7 mouse cellular contexts compared by ENCODE assay signal in genomic region chr19:30205159-30205816, GRCm38 (mm10). TPM values are rescaled to one million over a fixed set of nuclear protein-coding genes. Genes with fewer than 3 reads are reported as not detected.
DNase-seq lines count a peak whose midpoint lies in the region; ATAC-seq and TF ChIP-seq lines count a peak whose summit lies in the region.

No protein-coding gene starts in this region.

- no peak overlapping the region for H3K4me3 ChIP-seq in forebrain, embryonic 10.5 days
- no peak overlapping the region for H3K4me3 ChIP-seq in kidney, embryonic 14.5 days (ENCODE audit: low read length)
- H3K4me3 ChIP-seq in lung, adult 2 months (replicated peaks; ENCODE audit: extremely low read depth, low read depth, low read length) = no peak overlapping the region

- H3K27ac ChIP-seq in forebrain, embryonic 10.5 days = no peak overlapping the region
- H3K27ac ChIP-seq in kidney, embryonic 14.5 days (ENCODE audit: low read depth, low read length) = no peak overlapping the region

- no peaks in the 10 kb centered on the region for H3K36me3 ChIP-seq in forebrain, embryonic 10.5 days (replicated peaks)
- H3K36me3 ChIP-seq in kidney, embryonic 14.5 days (ENCODE audit: control insufficient read depth, insufficient read depth, low read length) = no peaks in the 10 kb centered on the region

- WGBS in forebrain, embryonic 10.5 days = 20% methylated on average over 12 of the region's 12 CpGs
- WGBS in kidney, embryonic 14.5 days = 19% methylated on average over 12 of the region's 12 CpGs
- 18% methylated on average over 12 of the region's 12 CpGs for WGBS in lung, adult 2 months

- peak; percentile 55; the same call in 1 of the 2 replicates for ATAC-seq in kidney, embryonic 14.5 days (ENCODE audit: low FRiP score, low TSS enrichment)

- H3K4me1 ChIP-seq in forebrain, embryonic 10.5 days = no peaks in the 10 kb centered on the region
- H3K4me1 ChIP-seq in kidney, embryonic 14.5 days (ENCODE audit: control insufficient read depth, insufficient read depth, low read length) = no peaks in the 10 kb centered on the region
- H3K4me1 ChIP-seq in lung, adult 2 months (ENCODE audit: control insufficient read depth, insufficient read depth, low read length) = no peaks in the 10 kb centered on the region

- no peaks in the 10 kb centered on the region for H3K9me3 ChIP-seq in forebrain, embryonic 10.5 days
- no peaks in the 10 kb centered on the region for H3K9me3 ChIP-seq in kidney, embryonic 14.5 days (ENCODE audit: control insufficient read depth, low read length)

- peak; percentile 10 for DNase-seq in right cerebral cortex, adult 18-20 months
- no peak for DNase-seq in right cerebral cortex, postnatal 36 days (ENCODE audit: low spot score in 2 of 2)
- DNase-seq in adrenal gland, postnatal 25 days = peak; percentile 18
- peak; percentile 67 for DNase-seq in forebrain, embryonic 10.5 days (ENCODE audit: extremely low spot score, low spot score)
- DNase-seq in lung, adult 2 months = peak; percentile 4
- DNase-seq in retina, postnatal 1 day = peak; percentile 85

- H3K27me3 ChIP-seq in forebrain, embryonic 10.5 days (ENCODE audit: poor library complexity, severe bottlenecking) = peaks cover 4% of the 10 kb centered on the region; the same call in 1 of the 2 replicates
- no peaks in the 10 kb centered on the region for H3K27me3 ChIP-seq in kidney, embryonic 14.5 days (ENCODE audit: control insufficient read depth, insufficient read depth, low read length)

- no peak overlapping the region for H3K4me2 ChIP-seq in kidney, embryonic 14.5 days (replicated peaks; ENCODE audit: low read depth, low read length)

- peak; percentile 84 for TF ChIP-seq CTCF in lung, adult 2 months (IDR thresholded peaks at IDR 0.05; ENCODE audit: insufficient read depth, low read length)

- H3K9ac ChIP-seq in kidney, embryonic 14.5 days (ENCODE audit: low read depth, low read length) = no peak overlapping the region

- TF ChIP-seq POLR2A in lung, adult 2 months (IDR thresholded peaks at IDR 0.05; ENCODE audit: borderline replicate concordance, extremely low read depth, low read depth, low read length) = no peak

RNA-seq across cellular contexts. Expression of gene Mbl2, which starts 27.5 kb away (rescaled TPM):
- 3.5 TPM in 1 of 2 replicates, not detected in the other for total RNA-seq in adrenal gland, postnatal 25 days (2021)
- polyA plus RNA-seq in forebrain, embryonic 10.5 days (2016; fragmentation: Nextera tagmentation; extraction: Ambion mirVana) = not detected in 2 replicates
- polyA plus RNA-seq in kidney, embryonic 14.5 days (2014; fragmentation: Nextera tagmentation; extraction: Ambion mirVana) = not detected in 2 replicates
- 0.28 TPM in 1 of 2 replicates, not detected in the other for polyA plus RNA-seq in lung, adult 2 months (2012; rRNA removed)

RNA-seq across cellular contexts. Expression of gene Gldc, which starts 30.1 kb away (rescaled TPM):
- 1.1 and 1.2 TPM in 2 replicates for total RNA-seq in adrenal gland, postnatal 25 days (2021)
- 48.4 and 49.3 TPM in 2 replicates for polyA plus RNA-seq in forebrain, embryonic 10.5 days (2016; fragmentation: Nextera tagmentation; extraction: Ambion mirVana)
- 7.6 and 15.4 TPM in 2 replicates for polyA plus RNA-seq in kidney, embryonic 14.5 days (2014; fragmentation: Nextera tagmentation; extraction: Ambion mirVana)
- 0.15 TPM in 2 replicates for polyA plus RNA-seq in lung, adult 2 months (2012; rRNA removed)

Comparison
In these comparisons a context has a peak if more than half of its experiments do, and no peak if none do; other contexts are left out.
1. DNase-seq: peak in right cerebral cortex, adult 18-20 months (single experiment), adrenal gland, postnatal 25 days (single experiment), forebrain, embryonic 10.5 days (single experiment), lung, adult 2 months (single experiment) and retina, postnatal 1 day (single experiment); none in right cerebral cortex, postnatal 36 days (0 of 2).